Mouse (Mus musculus) limb, embryonic 14.5 days (tissue): Measurements from ENCODE around the gene Faiml. TPM values are rescaled to one million over a fixed set of nuclear protein-coding genes. Genes with fewer than 3 reads are reported as not detected.
A peak's percentile ranks its signal among the peaks of the same experiment; 100 is the strongest.

ENCODE experiments used
- ATAC-seq: fragments of 200-750 bp; cut with Nextera tagmentation; 2 replicates; pipeline ENCODE4 v1.8.0; 2017; ENCODE audit warnings: low read depth, moderate number of reproducible peaks, moderate TSS enrichment; ENCODE audit not compliant: low FRiP score
- DNase-seq: peaks from one replicate; pipeline ENCODE4 v3.0.0-alpha.2; 2015; ENCODE audit warnings: low spot score
- H3K27ac ChIP-seq: fragments of 300-500 bp; sonication (generic); replicated peaks from 2 replicates; pipeline ENCODE4 v1.5.1; 2014; ENCODE audit warnings: low read depth, mild to moderate bottlenecking, low read length, moderate library complexity, mixed read lengths
- H3K27me3 ChIP-seq: fragments of 300-500 bp; sonication (generic); 2 replicates; pipeline ENCODE4 v1.6.1; 2014; ENCODE audit warnings: low read length, mixed read lengths; ENCODE audit not compliant: control insufficient read depth, insufficient read depth
- H3K36me3 ChIP-seq: fragments of 300-500 bp; sonication (generic); 2 replicates; pipeline ENCODE4 v1.6.1; 2014; ENCODE audit warnings: mild to moderate bottlenecking, low read length, moderate library complexity, mixed read lengths; ENCODE audit not compliant: control insufficient read depth, insufficient read depth
- H3K4me1 ChIP-seq: fragments of 300-500 bp; sonication (generic); 2 replicates; pipeline ENCODE4 v1.6.1; 2014; ENCODE audit warnings: antibody characterized with exemption, low read length, mixed read lengths; ENCODE audit not compliant: control insufficient read depth, insufficient read depth
- H3K4me2 ChIP-seq: fragments of 300-500 bp; sonication (generic); replicated peaks from 2 replicates; pipeline ENCODE4 v1.6.1; 2014; ENCODE audit warnings: low read depth, mild to moderate bottlenecking, low read length, moderate library complexity; ENCODE audit not compliant: severe bottlenecking
- H3K4me3 ChIP-seq: fragments of 300-500 bp; sonication (generic); replicated peaks from 2 replicates; pipeline ENCODE4 v1.5.1; 2014; ENCODE audit warnings: low read length
- H3K9ac ChIP-seq: fragments of 300-500 bp; sonication (generic); 2 replicates; pipeline ENCODE4 v1.6.1; 2014; ENCODE audit warnings: mild to moderate bottlenecking, low read depth, low read length, moderate library complexity; ENCODE audit not compliant: severe bottlenecking
- H3K9me3 ChIP-seq: fragments of 300-500 bp; sonication (generic); 2 replicates; pipeline ENCODE4 v1.6.1; 2016; ENCODE audit warnings: low read length; ENCODE audit not compliant: control insufficient read depth
- POLR2A ChIP-seq: fragments of 200-500 bp; IDR thresholded peaks from 2 replicates; pipeline ENCODE4 v1.8.0; 2012; ENCODE audit warnings: inconsistent platforms, mild to moderate bottlenecking, moderate library complexity, borderline replicate concordance; ENCODE audit not compliant: insufficient read depth, insufficient read length; ENCODE audit errors: extremely low read depth
- WGBS: fragments of 180-500 bp; shearing (Covaris S2); extraction: QIAGEN DNeasy Blood & Tissue Kit; methylation state at CpG from one replicate; pipeline ENCODE4 v1.1.7; 2014; 5-methylcytosine and 5-hydroxymethylcytosine counted together
- polyA plus RNA-seq, 2 experiments: library from polyadenylated mRNA; depleted of rRNA in 1 of 2; stranded (reverse) in 1 of 2; unstranded in 1 of 2; fragments of >200 nt; fragmentation: Nextera tagmentation in 1 of 2; extraction: Ambion mirVana in 1 of 2; gene quantifications; 2 replicates each; pipeline versions ENCODE4 v1.2.1 to v1.2.3; 2012 to 2014

Gene Faiml
- polyA plus RNA-seq, 2 experiments, result not detected

GRCm38 (mm10) chr9:99217999-99218719 lies 18.9 kb downstream of the Faiml start:
- Histone ChIP-seq H3K27ac (no peak overlapping the region), H3K4me2 (no peak overlapping the region), H3K4me3 (no peak overlapping the region), H3K27me3 (no peaks in the 10 kb centered on the region), H3K36me3 (no peaks in the 10 kb centered on the region), H3K9me3 (no peaks in the 10 kb centered on the region), H3K4me1 (no peaks in the 10 kb centered on the region), H3K9ac (no peak overlapping the region)
- WGBS, result 18% methylated on average over 6 of the region's 6 CpGs
- peak; percentile 82 for DNase-seq
- TF ChIP-seq POLR2A, result no peak
- ATAC-seq, result peak; percentile 80; the same call in 1 of the 2 replicates

- H3K4me1 ChIP-seq, result no peaks in the 10 kb centered on the region
- no peak for DNase-seq
- H3K27ac ChIP-seq, result no peak overlapping the region
- TF ChIP-seq POLR2A, result no peak
- no peak overlapping the region for H3K4me2 ChIP-seq
- no peaks in the 10 kb centered on the region for H3K9me3 ChIP-seq
- 72% methylated on average over 2 of the region's 2 CpGs for WGBS
- no peak for ATAC-seq
- no peak overlapping the region for H3K9ac ChIP-seq
- H3K27me3 ChIP-seq, result no peaks in the 10 kb centered on the region
- H3K4me3 ChIP-seq, result no peak overlapping the region
- H3K36me3 ChIP-seq, result no peaks in the 10 kb centered on the region
These were observed 20.9 kb downstream of the Faiml start for GRCm38 (mm10) chr9:99216182-99216581.

GRCm38 (mm10) chr9:99212643-99213042 lies 24.4 kb downstream of the Faiml start:
- ATAC-seq, result no peak
- Histone ChIP-seq H3K9me3 (no peaks in the 10 kb centered on the region), H3K4me2 (no peak overlapping the region), H3K9ac (no peak overlapping the region), H3K4me1 (no peaks in the 10 kb centered on the region), H3K36me3 (no peaks in the 10 kb centered on the region), H3K27ac (no peak overlapping the region), H3K4me3 (no peak overlapping the region), H3K27me3 (no peaks in the 10 kb centered on the region)
- DNase-seq, result no peak
- no peak for TF ChIP-seq POLR2A
- 72% methylated on average over 2 of the region's 2 CpGs for WGBS

GRCm38 (mm10) chr9:99183043-99183670 lies 53.9 kb downstream of the Faiml start:
- no peak for TF ChIP-seq POLR2A
- Histone ChIP-seq H3K27me3 (no peaks in the 10 kb centered on the region), H3K4me1 (no peaks in the 10 kb centered on the region), H3K9ac (no peak overlapping the region), H3K27ac (no peak overlapping the region), H3K4me3 (no peak overlapping the region), H3K9me3 (no peaks in the 10 kb centered on the region), H3K36me3 (no peaks in the 10 kb centered on the region), H3K4me2 (no peak overlapping the region)
- ATAC-seq (no peak), DNase-seq (no peak)
- 86% methylated on average over 8 of the region's 8 CpGs for WGBS

GRCm38 (mm10) chr9:99182121-99182520 lies 54.9 kb downstream of the Faiml start:
- TF ChIP-seq POLR2A, result no peak
- no peak for DNase-seq
- no peak overlapping the region for H3K9ac ChIP-seq
- no peak overlapping the region for H3K4me2 ChIP-seq
- no peaks in the 10 kb centered on the region for H3K9me3 ChIP-seq
- H3K4me1 ChIP-seq, result no peaks in the 10 kb centered on the region
- no peak overlapping the region for H3K27ac ChIP-seq
- H3K27me3 ChIP-seq, result no peaks in the 10 kb centered on the region
- H3K36me3 ChIP-seq, result no peaks in the 10 kb centered on the region
- H3K4me3 ChIP-seq, result no peak overlapping the region
- 86% methylated on average over 7 of the region's 7 CpGs for WGBS
- ATAC-seq, result no peak
